Mouse (Mus musculus) MEL (cell line): ENCODE measurements around the gene Ifi47. TPM values are rescaled to one million over a fixed set of nuclear protein-coding genes. Genes with fewer than 3 reads are reported as not detected.

Experiments
- DNase-seq: peaks from one replicate; pipeline ENCODE4 v3.0.0; 2011; ENCODE audit warnings: low read depth, low spot score
- H3K27ac ChIP-seq: 2 replicates; pipeline ENCODE4 v1.5.1; 2012; ENCODE audit warnings: low read depth, mild to moderate bottlenecking, control low read depth, low read length, moderate library complexity; ENCODE audit not compliant: control insufficient read depth
- H3K27me3 ChIP-seq, 2 experiments: fragments of 150-350 bp in 1 of 2; sonication (generic) in 1 of 2; 2 replicates each; pipeline ENCODE4 v1.6.1; 2012; ENCODE audit warnings: low read length in 2 of 2, mild to moderate bottlenecking in 2 of 2, improper control_type of control experiment in 1 of 2, moderate library complexity in 1 of 2; ENCODE audit not compliant: insufficient read depth in 2 of 2, control insufficient read depth in 1 of 2
- H3K36me3 ChIP-seq, 2 experiments: 2 replicates each; pipeline ENCODE4 v1.6.1; 2012 to 2014; ENCODE audit warnings: low read length in 2 of 2, improper control_type of control experiment in 1 of 2, inconsistent platforms in 1 of 2, mild to moderate bottlenecking in 1 of 2; ENCODE audit not compliant: insufficient read depth in 2 of 2, control insufficient read depth in 1 of 2
- H3K4me1 ChIP-seq, 2 experiments: fragments of 150-350 bp in 1 of 2; sonication (generic) in 1 of 2; 2 replicates each; pipeline ENCODE4 v1.6.1; 2012; ENCODE audit warnings: low read length in 2 of 2, improper control_type of control experiment in 1 of 2, mild to moderate bottlenecking in 1 of 2; ENCODE audit not compliant: insufficient read depth in 2 of 2, control insufficient read depth in 1 of 2
- H3K4me3 ChIP-seq, 2 experiments: fragments of 150-350 bp in 1 of 2; sonication (generic) in 1 of 2; 2 replicates each; pipeline ENCODE4 v1.5.1; 2012; ENCODE audit warnings: low read depth in 2 of 2, low read length in 2 of 2, mild to moderate bottlenecking in 2 of 2, moderate library complexity in 2 of 2, control low read depth in 1 of 2, improper control_type of control experiment in 1 of 2; ENCODE audit not compliant: control insufficient read depth in 1 of 2, insufficient read depth in 1 of 2
- H3K79me2 ChIP-seq: 2 replicates; pipeline ENCODE4 v1.6.1; 2012; ENCODE audit warnings: mild to moderate bottlenecking, low read length, moderate library complexity; ENCODE audit not compliant: control insufficient read depth, poor library complexity, insufficient read depth
- H3K9ac ChIP-seq: 2 replicates; pipeline ENCODE4 v1.6.1; 2012; ENCODE audit warnings: low read depth, mild to moderate bottlenecking, control low read depth, low read length, moderate library complexity; ENCODE audit not compliant: control insufficient read depth, poor library complexity, severe bottlenecking
- H3K9me3 ChIP-seq: fragments of 150-350 bp; sonication (generic); replicated peaks from 2 replicates; pipeline ENCODE4 v1.6.1; 2012; ENCODE audit warnings: mild to moderate bottlenecking, low read length, improper control_type of control experiment, moderate library complexity; ENCODE audit not compliant: insufficient read depth
- BHLHE40 ChIP-seq: IDR thresholded peaks from 2 replicates; pipeline ENCODE4 v1.6.1; 2012; ENCODE audit warnings: low read depth, mild to moderate bottlenecking, inconsistent platforms, low read length, improper control_type of control experiment, borderline replicate concordance
- CHD2 ChIP-seq: IDR thresholded peaks from 2 replicates; pipeline ENCODE4 v1.6.1; 2011; ENCODE audit warnings: low read length, improper control_type of control experiment
- E2F4 ChIP-seq: IDR thresholded peaks from 2 replicates; pipeline ENCODE4 v1.6.1; 2011; ENCODE audit warnings: low read depth, low read length, improper control_type of control experiment, borderline replicate concordance
- ELF1 ChIP-seq: IDR thresholded peaks from 2 replicates; pipeline ENCODE4 v1.6.1; 2014; ENCODE audit warnings: low read depth, mild to moderate bottlenecking, inconsistent platforms, low read length, improper control_type of control experiment, moderate library complexity
- EP300 ChIP-seq, 2 experiments: IDR thresholded peaks; 2 replicates each; pipeline ENCODE4 v1.6.1; 2011; ENCODE audit warnings: improper control_type of control experiment in 2 of 2, low read length in 2 of 2, low read depth in 1 of 2, mild to moderate bottlenecking in 1 of 2
- ETS1 ChIP-seq: IDR thresholded peaks from 2 replicates; pipeline ENCODE4 v1.6.1; 2012; ENCODE audit warnings: low read depth, mild to moderate bottlenecking, inconsistent platforms, low read length, improper control_type of control experiment, moderate library complexity
- GABPA ChIP-seq: IDR thresholded peaks from 2 replicates; pipeline ENCODE4 v1.6.1; 2012; ENCODE audit warnings: low read depth, mild to moderate bottlenecking, inconsistent platforms, low read length, improper control_type of control experiment, moderate library complexity
- HCFC1 ChIP-seq: IDR thresholded peaks from 2 replicates; pipeline ENCODE4 v1.6.1; 2012; ENCODE audit warnings: low read depth, mild to moderate bottlenecking, inconsistent platforms, low read length, improper control_type of control experiment, moderate library complexity
- JUND ChIP-seq: IDR thresholded peaks from 2 replicates; pipeline ENCODE4 v1.6.1; 2011; ENCODE audit warnings: low read depth, mild to moderate bottlenecking, improper control_type of control experiment, low read length
- KAT2A ChIP-seq: conservative IDR thresholded peaks from 2 replicates; pipeline ENCODE4 v1.6.1; 2012; ENCODE audit warnings: low read depth, low read length, improper control_type of control experiment, inconsistent platforms
- MAFK ChIP-seq: IDR thresholded peaks from 2 replicates; pipeline ENCODE4 v1.6.1; 2011; ENCODE audit warnings: low read depth, mild to moderate bottlenecking, low read length, improper control_type of control experiment, borderline replicate concordance
- MAX ChIP-seq: IDR thresholded peaks from 2 replicates; pipeline ENCODE4 v1.6.1; 2011; ENCODE audit warnings: low read length, improper control_type of control experiment
- MXI1 ChIP-seq: IDR thresholded peaks from 2 replicates; pipeline ENCODE4 v1.6.1; 2011; ENCODE audit warnings: mild to moderate bottlenecking, low read depth, low read length, improper control_type of control experiment
- MYB ChIP-seq: IDR thresholded peaks from 2 replicates; pipeline ENCODE4 v1.6.1; 2011; ENCODE audit warnings: mild to moderate bottlenecking, low read depth, low read length, improper control_type of control experiment
- MYC ChIP-seq: IDR thresholded peaks from 2 replicates; pipeline ENCODE4 v1.6.1; 2011; ENCODE audit warnings: low read depth, mild to moderate bottlenecking, low read length, improper control_type of control experiment, moderate library complexity
- NELFE ChIP-seq: IDR thresholded peaks from 2 replicates; pipeline ENCODE4 v1.6.1; 2011; ENCODE audit warnings: low read depth, low read length, improper control_type of control experiment
- NRF1 ChIP-seq: IDR thresholded peaks from 2 replicates; pipeline ENCODE4 v1.6.1; 2014; ENCODE audit warnings: low read depth, mild to moderate bottlenecking, inconsistent platforms, low read length, improper control_type of control experiment, moderate library complexity; ENCODE audit not compliant: poor library complexity, insufficient read depth, severe bottlenecking
- POLR2A ChIP-seq, 2 experiments: IDR thresholded peaks; 2 replicates each; pipeline ENCODE4 v1.6.1; 2011 to 2012; ENCODE audit warnings: low read length in 2 of 2, mild to moderate bottlenecking in 2 of 2, control low read depth in 1 of 2, improper control_type of control experiment in 1 of 2, low read depth in 1 of 2, moderate library complexity in 1 of 2; ENCODE audit not compliant: control insufficient read depth in 1 of 2, insufficient read depth in 1 of 2, poor library complexity in 1 of 2
- POLR2AphosphoS2 ChIP-seq: IDR thresholded peaks from 2 replicates; pipeline ENCODE4 v1.6.1; 2011; ENCODE audit warnings: low read length, improper control_type of control experiment
- POLR2AphosphoS5 ChIP-seq: IDR thresholded peaks from 2 replicates; pipeline ENCODE4 v1.6.1; 2012; ENCODE audit warnings: low read depth, borderline replicate concordance, mild to moderate bottlenecking, inconsistent platforms, low read length, moderate library complexity, mixed read lengths
- RAD21 ChIP-seq: IDR thresholded peaks from 2 replicates; pipeline ENCODE4 v1.6.1; 2011; ENCODE audit warnings: mild to moderate bottlenecking, low read depth, low read length, improper control_type of control experiment
- SIN3A ChIP-seq: IDR thresholded peaks from 2 replicates; pipeline ENCODE4 v1.6.1; 2012; ENCODE audit warnings: low read length, improper control_type of control experiment, inconsistent platforms
- TAL1 ChIP-seq: IDR thresholded peaks from 2 replicates; pipeline ENCODE4 v1.6.1; 2012; ENCODE audit warnings: mild to moderate bottlenecking, inconsistent platforms, low read length, moderate library complexity, mixed read lengths
- UBTF ChIP-seq: IDR thresholded peaks from 2 replicates; pipeline ENCODE4 v1.6.1; 2012; ENCODE audit warnings: low read depth, mild to moderate bottlenecking, inconsistent platforms, low read length, improper control_type of control experiment, moderate library complexity, borderline replicate concordance; ENCODE audit not compliant: insufficient read depth
- USF1 ChIP-seq: IDR thresholded peaks from 2 replicates; pipeline ENCODE4 v1.6.1; 2014; ENCODE audit warnings: low read depth, mild to moderate bottlenecking, inconsistent platforms, low read length, improper control_type of control experiment, moderate library complexity
- ZC3H11A ChIP-seq: IDR thresholded peaks from 2 replicates; pipeline ENCODE4 v1.6.1; 2012; ENCODE audit warnings: low read depth, mild to moderate bottlenecking, inconsistent platforms, low read length, improper control_type of control experiment
- ZKSCAN1 ChIP-seq: IDR thresholded peaks from 2 replicates; pipeline ENCODE4 v1.6.1; 2012; ENCODE audit warnings: low read depth, mild to moderate bottlenecking, inconsistent platforms, low read length, improper control_type of control experiment, moderate library complexity
- ZMIZ1 ChIP-seq: IDR thresholded peaks from 2 replicates; pipeline ENCODE4 v1.6.1; 2012; ENCODE audit warnings: low read depth, mild to moderate bottlenecking, inconsistent platforms, low read length, improper control_type of control experiment, moderate library complexity
- ZNF384 ChIP-seq: IDR thresholded peaks from 2 replicates; pipeline ENCODE4 v1.6.1; 2012; ENCODE audit warnings: low read depth, mild to moderate bottlenecking, inconsistent platforms, low read length, improper control_type of control experiment
- polyA plus RNA-seq, 2 experiments: library from polyadenylated mRNA; stranded (reverse) in 1 of 2; unstranded in 1 of 2; fragments of >175 nt in 1 of 2; fragments of >200 nt in 1 of 2; gene quantifications; 2 replicates each; pipeline versions ENCODE4 v1.2.1 to v1.2.4; 2012; ENCODE audit warnings: low replicate concordance in 2 of 2, low read depth in 1 of 2; ENCODE audit not compliant: insufficient read length in 2 of 2, insufficient read depth in 1 of 2, missing spikeins in 1 of 2
- total RNA-seq: library from RNA; depleted of rRNA; stranded (reverse); fragments of 300-350 nt; gene quantifications from 2 replicates; pipeline ENCODE4 v1.2.3, GENCODE M21; 2012

Gene Ifi47
- total and polyA plus RNA-seq, 3 experiments, result 26.4 to 35.2 TPM; not detected in 1

DNA sequence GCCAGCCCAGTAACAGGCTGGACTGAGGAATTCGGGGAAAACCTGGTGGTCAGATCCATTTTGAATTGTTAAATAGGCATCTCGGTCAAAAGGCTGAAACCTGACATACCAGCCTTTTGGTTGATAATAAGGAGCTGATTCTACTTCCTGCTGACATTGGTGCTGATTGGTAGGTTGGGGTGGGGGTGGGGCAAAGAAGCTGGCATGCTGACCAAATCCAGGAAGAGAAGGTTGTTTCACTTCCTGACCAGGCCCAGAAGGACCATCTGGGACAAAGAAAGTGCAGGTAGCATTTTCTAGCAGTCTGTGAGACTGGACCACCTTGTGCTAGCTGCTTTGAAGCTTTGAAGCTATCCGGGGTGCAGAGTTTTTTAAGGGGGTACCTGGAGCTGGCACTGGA, 24.0 kb downstream of the Ifi47 start:
- no peaks in the 10 kb centered on the region for H3K79me2 ChIP-seq
- no peaks in the 10 kb centered on the region for H3K27me3 ChIP-seq
- H3K9me3 ChIP-seq, result no peaks in the 10 kb centered on the region
- peak overlapping the region; percentile 12; the same call in 1 of the 2 replicates for H3K9ac ChIP-seq
- peaks cover 0 to 9% of the 10 kb centered on the region in 2 experiments; a peak in 3 of 4 replicates for H3K36me3 ChIP-seq
- peak; percentile 74 for DNase-seq
- TF ChIP-seq ZMIZ1, result no peak
- no peak for TF ChIP-seq USF1
- 0 out of 2 replicates have a peak, but pooled peaks have one; percentile 53 for TF ChIP-seq SIN3A
- no peak for TF ChIP-seq ZC3H11A
- TF ChIP-seq CHD2, result 0 out of 2 replicates have a peak, but pooled peaks have one; percentile 13
- TF ChIP-seq ZKSCAN1, result no peak
- TF ChIP-seq RAD21, result no peak
- TF ChIP-seq MYC, result no peak
- no peak for TF ChIP-seq BHLHE40
- no peak for TF ChIP-seq JUND
- peak in 1 of 2 experiments; percentile 48; a peak in 1 of 4 replicates for TF ChIP-seq POLR2A (IDR thresholded peaks at IDR 0.05; ENCODE audit: control insufficient read depth in 1 of 2, insufficient read depth in 1 of 2, low read depth in 1 of 2, low read length in 2 of 2, poor library complexity in 1 of 2)
- no peak for TF ChIP-seq POLR2AphosphoS5
- no peak for TF ChIP-seq KAT2A
- no peak for TF ChIP-seq ETS1
- no peak for TF ChIP-seq MYB
- no peak for TF ChIP-seq TAL1
- no peak for TF ChIP-seq GABPA
- TF ChIP-seq HCFC1, result peak; percentile 60
- 0 out of 2 replicates have a peak, but pooled peaks have one; percentile 30 for TF ChIP-seq NELFE
- no peak for TF ChIP-seq E2F4
- no peak for TF ChIP-seq NRF1
- TF ChIP-seq ZNF384, result no peak
- TF ChIP-seq UBTF, result no peak
- no peak for TF ChIP-seq MAX
- peak; percentile 86 for TF ChIP-seq ELF1
- no peak for TF ChIP-seq MXI1
- TF ChIP-seq MAFK, result no peak
- TF ChIP-seq EP300 (IDR thresholded peaks at IDR 0.05; ENCODE audit: low read depth in 1 of 2, low read length in 2 of 2), result no peak
- no peak for TF ChIP-seq POLR2AphosphoS2
- H3K4me1 ChIP-seq, result peaks cover 2 to 8% of the 10 kb centered on the region in 2 experiments; a peak in 3 of 4 replicates
- no peak overlapping the region for H3K27ac ChIP-seq
- 0 out of 4 replicates have a peak overlapping the region, but pooled peaks of 1 of the 2 experiments have one; percentile 22 for H3K4me3 ChIP-seq
